Mouse (Mus musculus): Measurements from ENCODE around the gene Slc12a6. TPM values are rescaled to one million over a fixed set of nuclear protein-coding genes. Genes with fewer than 3 reads are reported as not detected.

Gene Slc12a6
- polyA plus RNA-seq, 1 experiment from 2014 or later = 16.5 TPM

DNA sequence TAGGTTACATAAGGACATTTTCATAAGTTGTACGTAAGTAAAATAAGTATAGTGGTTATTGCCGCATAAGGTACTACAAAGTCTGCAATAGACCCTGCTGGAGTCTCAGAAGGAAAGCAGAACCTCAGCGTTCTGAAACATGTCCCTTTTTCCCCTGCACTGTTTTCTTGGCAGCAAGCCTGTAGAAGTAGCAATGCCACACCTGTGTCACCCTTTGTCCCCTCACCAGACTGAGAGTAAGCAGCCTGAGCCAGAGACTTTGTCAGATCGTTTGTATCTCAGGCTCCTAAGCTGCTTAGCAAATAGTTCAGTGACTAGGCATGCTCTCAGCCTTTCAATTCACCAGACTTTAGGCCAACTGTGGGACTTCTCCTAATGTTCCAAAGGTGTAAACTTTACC lies 21.4 kb downstream of the Slc12a6 start:
- Histone ChIP-seq H3K36me3 (ENCODE audit: control insufficient read depth, insufficient read depth, low read length) (no peaks in the 10 kb centered on the region), H3K9me3 (ENCODE audit: control insufficient read depth, low read length) (no peaks in the 10 kb centered on the region), H3K4me2 (ENCODE audit: low read depth, low read length) (no peak overlapping the region), H3K27me3 (replicated peaks; ENCODE audit: control insufficient read depth, insufficient read depth, low read length) (no peaks in the 10 kb centered on the region), H3K4me1 (ENCODE audit: control insufficient read depth, insufficient read depth, low read length) (peaks cover 7% of the 10 kb centered on the region), H3K4me3 (ENCODE audit: low read depth, low read length) (no peak overlapping the region), H3K27ac (replicated peaks; ENCODE audit: low read depth, low read length) (no peak overlapping the region), H3K9ac (ENCODE audit: low read depth, low read length) (no peak overlapping the region)
- ATAC-seq (ENCODE audit: low read depth) = peak; percentile 61; the same call in 1 of the 2 replicates
- 63% methylated on average over 4 of the region's 4 CpGs for WGBS
- peak; percentile 48 for DNase-seq (ENCODE audit: low spot score)

DNA sequence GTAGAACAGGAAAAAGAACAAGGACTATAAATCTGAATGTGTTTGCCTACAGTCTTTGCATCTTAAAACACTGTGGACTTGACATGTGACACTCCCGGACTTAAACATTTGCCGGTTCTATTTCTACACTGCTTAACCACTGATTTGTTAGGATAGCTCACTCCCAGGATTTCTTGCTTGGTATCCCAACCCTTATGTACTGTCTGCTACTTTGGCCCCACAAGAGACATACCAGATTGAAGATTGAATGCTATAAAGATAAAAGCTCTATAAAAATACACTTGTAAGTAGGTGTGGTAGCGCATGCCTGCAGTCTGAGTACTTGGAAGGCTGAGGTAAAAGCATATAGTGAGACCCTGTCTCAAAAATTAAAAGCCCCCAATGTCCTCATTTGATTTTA lies 23.9 kb downstream of the Slc12a6 start:
- no peak for ATAC-seq (ENCODE audit: low read depth)
- Histone ChIP-seq H3K27ac (replicated peaks; ENCODE audit: low read depth, low read length) (no peak overlapping the region), H3K27me3 (replicated peaks; ENCODE audit: control insufficient read depth, insufficient read depth, low read length) (no peaks in the 10 kb centered on the region), H3K36me3 (ENCODE audit: control insufficient read depth, insufficient read depth, low read length) (no peaks in the 10 kb centered on the region), H3K4me1 (ENCODE audit: control insufficient read depth, insufficient read depth, low read length) (no peaks in the 10 kb centered on the region; the same call in 1 of the 2 replicates), H3K9me3 (ENCODE audit: control insufficient read depth, low read length) (no peaks in the 10 kb centered on the region), H3K4me2 (ENCODE audit: low read depth, low read length) (no peak overlapping the region), H3K4me3 (ENCODE audit: low read depth, low read length) (no peak overlapping the region), H3K9ac (ENCODE audit: low read depth, low read length) (no peak overlapping the region)
- WGBS = 83% methylated on average over 3 of the region's 3 CpGs
- DNase-seq (ENCODE audit: low spot score) = no peak

DNA sequence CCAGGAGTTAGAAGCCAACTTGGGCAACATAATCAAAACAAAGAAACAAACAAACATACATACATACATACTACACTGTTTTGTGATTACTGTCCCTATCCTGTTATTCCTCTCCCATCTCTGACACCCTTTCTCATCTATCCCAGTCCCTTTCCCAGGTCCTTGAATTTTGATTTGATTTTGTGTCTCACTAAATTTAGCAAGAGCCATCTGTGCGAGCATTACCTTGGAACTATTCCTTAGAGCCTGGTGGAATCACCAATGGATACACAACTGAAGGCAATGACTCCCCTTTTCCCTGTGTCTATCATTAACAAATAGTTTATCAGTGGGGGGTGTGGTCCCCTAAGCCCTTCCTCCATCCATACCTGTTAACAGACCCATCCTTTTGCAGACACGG lies 27.2 kb downstream of the Slc12a6 start:
- H3K9ac ChIP-seq (ENCODE audit: low read depth, low read length) = no peak overlapping the region
- no peak overlapping the region for H3K27ac ChIP-seq (replicated peaks; ENCODE audit: low read depth, low read length)
- 83% methylated on average over 2 of the region's 2 CpGs for WGBS
- no peak overlapping the region for H3K4me3 ChIP-seq (ENCODE audit: low read depth, low read length)
- no peaks in the 10 kb centered on the region for H3K4me1 ChIP-seq (ENCODE audit: control insufficient read depth, insufficient read depth, low read length)
- no peaks in the 10 kb centered on the region for H3K36me3 ChIP-seq (ENCODE audit: control insufficient read depth, insufficient read depth, low read length)
- DNase-seq (ENCODE audit: low spot score) (no peak), ATAC-seq (ENCODE audit: low read depth) (no peak)
- H3K4me2 ChIP-seq (ENCODE audit: low read depth, low read length) = no peak overlapping the region
- H3K27me3 ChIP-seq (replicated peaks; ENCODE audit: control insufficient read depth, insufficient read depth, low read length) = no peaks in the 10 kb centered on the region
- H3K9me3 ChIP-seq (ENCODE audit: control insufficient read depth, low read length) = no peaks in the 10 kb centered on the region

DNA sequence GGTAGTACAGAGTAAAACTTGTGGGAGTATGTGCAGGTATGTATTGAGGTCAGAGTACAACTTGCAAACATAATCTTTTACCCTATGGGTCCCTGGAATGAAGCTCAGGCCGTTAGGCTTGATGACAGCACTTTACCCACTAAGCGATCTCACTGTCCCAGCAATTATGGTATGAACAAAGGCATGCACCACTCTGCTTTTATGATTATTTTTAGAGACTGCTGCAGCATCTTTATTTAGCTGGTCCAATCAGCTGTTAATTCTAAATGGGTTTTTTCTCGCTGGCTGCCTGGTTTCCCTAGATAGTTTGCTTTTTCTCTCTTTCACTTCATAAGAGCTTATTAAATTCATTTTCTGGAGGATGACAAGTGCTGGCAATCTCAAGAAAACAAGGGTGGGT lies 30.6 kb downstream of the Slc12a6 start:
- no peaks in the 10 kb centered on the region for H3K27me3 ChIP-seq (replicated peaks; ENCODE audit: control insufficient read depth, insufficient read depth, low read length)
- no peak overlapping the region for H3K4me3 ChIP-seq (ENCODE audit: low read depth, low read length)
- no peak for ATAC-seq (ENCODE audit: low read depth)
- H3K9ac ChIP-seq (ENCODE audit: low read depth, low read length) = no peak overlapping the region
- H3K36me3 ChIP-seq (ENCODE audit: control insufficient read depth, insufficient read depth, low read length) = no peaks in the 10 kb centered on the region
- H3K9me3 ChIP-seq (ENCODE audit: control insufficient read depth, low read length) = no peaks in the 10 kb centered on the region
- H3K27ac ChIP-seq (replicated peaks; ENCODE audit: low read depth, low read length) = no peak overlapping the region
- H3K4me1 ChIP-seq (ENCODE audit: control insufficient read depth, insufficient read depth, low read length) = no peaks in the 10 kb centered on the region
- WGBS = 79% methylated on average over 3 of the region's 3 CpGs
- no peak for DNase-seq (ENCODE audit: low spot score)
- H3K4me2 ChIP-seq (ENCODE audit: low read depth, low read length) = no peak overlapping the region

DNA sequence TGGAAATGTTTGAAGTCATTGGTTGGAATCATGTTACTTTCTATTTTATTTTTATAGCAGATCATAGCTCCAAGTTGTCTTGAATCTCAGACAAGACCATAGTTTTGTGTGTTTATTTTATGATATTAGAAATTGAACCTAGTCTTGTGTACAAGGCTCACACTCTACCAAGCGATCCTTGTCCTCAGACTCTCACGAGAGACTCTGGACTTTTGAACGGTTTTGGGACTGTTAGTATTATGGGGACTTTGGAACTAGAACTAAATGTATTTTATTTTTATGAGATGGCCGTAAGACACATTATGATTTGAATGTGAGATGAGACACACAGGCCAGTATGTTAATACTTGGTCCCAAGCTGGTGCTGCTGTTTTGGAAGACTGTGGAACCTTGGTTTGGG lies 32.6 kb downstream of the Slc12a6 start:
- ATAC-seq (ENCODE audit: low read depth) (no peak), DNase-seq (ENCODE audit: low spot score) (no peak)
- no peak overlapping the region for H3K4me3 ChIP-seq (ENCODE audit: low read depth, low read length)
- no peak overlapping the region for H3K4me2 ChIP-seq (ENCODE audit: low read depth, low read length)
- no peak overlapping the region for H3K9ac ChIP-seq (ENCODE audit: low read depth, low read length)
- WGBS = 90% methylated on average over 4 of the region's 4 CpGs
- H3K9me3 ChIP-seq (ENCODE audit: control insufficient read depth, low read length) = no peaks in the 10 kb centered on the region
- no peaks in the 10 kb centered on the region for H3K36me3 ChIP-seq (ENCODE audit: control insufficient read depth, insufficient read depth, low read length)
- H3K4me1 ChIP-seq (ENCODE audit: control insufficient read depth, insufficient read depth, low read length) = no peaks in the 10 kb centered on the region
- H3K27ac ChIP-seq (replicated peaks; ENCODE audit: low read depth, low read length) = no peak overlapping the region
- no peaks in the 10 kb centered on the region for H3K27me3 ChIP-seq (replicated peaks; ENCODE audit: control insufficient read depth, insufficient read depth, low read length)

DNA sequence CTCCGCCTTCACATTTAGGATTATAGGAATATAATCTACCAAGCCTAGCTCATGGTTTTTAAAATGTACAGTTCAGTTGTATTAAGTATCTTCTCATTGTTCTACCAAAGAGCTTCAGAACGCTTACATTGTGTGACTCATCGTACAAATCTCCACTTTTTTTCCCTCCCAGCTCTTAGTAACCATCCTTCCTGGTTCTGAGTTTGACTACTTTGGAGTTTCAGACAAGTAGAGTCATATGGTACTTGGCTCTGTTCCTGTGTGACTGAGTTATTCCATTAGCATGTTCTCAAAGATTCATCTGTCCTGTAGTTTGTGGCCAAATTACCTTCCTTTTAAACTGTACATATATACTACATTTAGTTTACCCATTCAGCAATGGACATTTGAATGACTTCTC lies 43.0 kb downstream of the Slc12a6 start:
- Histone ChIP-seq H3K9me3 (ENCODE audit: control insufficient read depth, low read length) (no peaks in the 10 kb centered on the region), H3K4me2 (ENCODE audit: low read depth, low read length) (no peak overlapping the region), H3K27me3 (replicated peaks; ENCODE audit: control insufficient read depth, insufficient read depth, low read length) (no peaks in the 10 kb centered on the region), H3K27ac (replicated peaks; ENCODE audit: low read depth, low read length) (no peak overlapping the region), H3K4me3 (ENCODE audit: low read depth, low read length) (no peak overlapping the region), H3K4me1 (ENCODE audit: control insufficient read depth, insufficient read depth, low read length) (no peaks in the 10 kb centered on the region), H3K9ac (ENCODE audit: low read depth, low read length) (no peak overlapping the region), H3K36me3 (ENCODE audit: control insufficient read depth, insufficient read depth, low read length) (no peaks in the 10 kb centered on the region)
- ATAC-seq (ENCODE audit: low read depth) (no peak), DNase-seq (ENCODE audit: low spot score) (no peak)
- WGBS = 85% methylated on average over 3 of the region's 3 CpGs

DNA sequence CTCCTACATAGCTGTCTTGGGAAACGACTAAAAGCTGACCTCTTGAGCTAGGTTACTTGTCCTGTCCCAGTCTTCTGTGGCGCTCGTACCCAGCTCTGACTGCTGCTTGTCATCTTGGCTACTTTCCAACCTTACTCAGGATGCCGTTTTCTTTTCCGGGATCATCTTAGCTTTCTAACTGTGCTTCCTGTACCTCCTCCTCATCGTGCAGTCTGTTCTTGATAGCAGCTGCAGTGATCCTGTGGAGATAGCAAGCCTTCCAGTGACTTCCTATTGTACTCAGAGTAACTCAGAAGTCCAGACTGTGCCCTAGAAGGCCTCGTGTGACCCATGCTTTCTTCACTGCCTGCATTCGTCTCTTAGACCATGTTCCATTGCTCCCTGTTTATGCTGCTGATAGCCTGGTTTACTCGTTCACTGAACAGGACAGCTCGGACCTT lies 43.6 kb downstream of the Slc12a6 start:
- Histone ChIP-seq H3K4me2 (ENCODE audit: low read depth, low read length) (no peak overlapping the region), H3K9ac (ENCODE audit: low read depth, low read length) (no peak overlapping the region)

DNA sequence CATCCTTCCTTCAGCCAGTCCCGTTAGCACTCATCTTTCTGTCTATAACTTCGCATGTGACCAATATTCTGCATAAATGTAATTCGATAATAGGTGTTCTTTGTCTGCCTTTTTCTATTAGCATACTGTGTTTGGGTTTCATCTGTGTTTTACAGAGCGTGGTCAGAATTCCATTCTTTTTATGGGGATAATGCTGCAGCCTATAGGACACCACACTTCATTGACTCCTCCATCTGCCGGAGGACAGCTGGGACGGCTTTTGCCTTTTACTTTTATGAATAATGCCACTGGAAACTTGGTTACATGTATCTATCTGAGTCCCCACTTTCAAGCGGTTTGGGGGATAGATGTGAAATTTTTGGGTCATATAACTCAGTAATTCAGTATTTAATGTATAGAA lies 50.0 kb downstream of the Slc12a6 start:
- no peaks in the 10 kb centered on the region for H3K4me1 ChIP-seq (ENCODE audit: control insufficient read depth, insufficient read depth, low read length)
- ATAC-seq (ENCODE audit: low read depth) (no peak), DNase-seq (ENCODE audit: low spot score) (no peak)
- no peaks in the 10 kb centered on the region for H3K36me3 ChIP-seq (ENCODE audit: control insufficient read depth, insufficient read depth, low read length)
- H3K4me2 ChIP-seq (ENCODE audit: low read depth, low read length) = no peak overlapping the region
- H3K4me3 ChIP-seq (ENCODE audit: low read depth, low read length) = no peak overlapping the region
- no peak overlapping the region for H3K9ac ChIP-seq (ENCODE audit: low read depth, low read length)
- H3K27me3 ChIP-seq (replicated peaks; ENCODE audit: control insufficient read depth, insufficient read depth, low read length) = no peaks in the 10 kb centered on the region
- 80% methylated on average over 7 of the region's 7 CpGs for WGBS
- no peaks in the 10 kb centered on the region for H3K9me3 ChIP-seq (ENCODE audit: control insufficient read depth, low read length)
- H3K27ac ChIP-seq (replicated peaks; ENCODE audit: low read depth, low read length) = no peak overlapping the region

More for the DNA sequence above, 43.6 kb downstream of the Slc12a6 start:
- no peaks in the 10 kb centered on the region for H3K36me3 ChIP-seq (ENCODE audit: control insufficient read depth, insufficient read depth, low read length)
- no peaks in the 10 kb centered on the region for H3K4me1 ChIP-seq (ENCODE audit: control insufficient read depth, insufficient read depth, low read length)
- ATAC-seq (ENCODE audit: low read depth) (no peak), DNase-seq (ENCODE audit: low spot score) (no peak)
- WGBS = 64% methylated on average over 10 of the region's 10 CpGs
- no peaks in the 10 kb centered on the region for H3K9me3 ChIP-seq (ENCODE audit: control insufficient read depth, low read length)
- no peak overlapping the region for H3K27ac ChIP-seq (replicated peaks; ENCODE audit: low read depth, low read length)
- no peak overlapping the region for H3K4me3 ChIP-seq (ENCODE audit: low read depth, low read length)
- no peaks in the 10 kb centered on the region for H3K27me3 ChIP-seq (replicated peaks; ENCODE audit: control insufficient read depth, insufficient read depth, low read length)

DNA sequence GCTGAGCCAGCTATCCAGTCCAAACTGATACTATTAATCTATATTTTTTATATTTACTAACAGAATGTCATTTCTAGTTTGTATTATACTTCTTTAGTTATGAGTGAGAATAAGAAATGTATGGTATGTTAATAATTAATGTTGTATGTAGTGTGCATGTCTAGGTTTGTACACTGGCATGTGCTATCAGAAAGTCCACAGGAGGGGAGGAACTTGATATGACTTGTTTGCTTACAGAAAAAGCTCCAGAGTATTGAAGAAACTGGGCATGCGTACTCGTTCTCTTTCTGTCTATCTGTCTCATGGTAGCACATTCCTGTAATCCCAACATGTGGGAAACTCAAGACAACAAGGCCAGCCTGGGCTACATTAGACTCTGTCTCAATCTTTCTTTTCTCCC lies 52.6 kb downstream of the Slc12a6 start:
- no peak for ATAC-seq (ENCODE audit: low read depth)
- no peak overlapping the region for H3K4me3 ChIP-seq (ENCODE audit: low read depth, low read length)
- no peak for DNase-seq (ENCODE audit: low spot score)
- no peak overlapping the region for H3K27ac ChIP-seq (replicated peaks; ENCODE audit: low read depth, low read length)
- no peaks in the 10 kb centered on the region for H3K4me1 ChIP-seq (ENCODE audit: control insufficient read depth, insufficient read depth, low read length)
- no peaks in the 10 kb centered on the region for H3K9me3 ChIP-seq (ENCODE audit: control insufficient read depth, low read length)
- no peak overlapping the region for H3K9ac ChIP-seq (ENCODE audit: low read depth, low read length)
- no peaks in the 10 kb centered on the region for H3K36me3 ChIP-seq (ENCODE audit: control insufficient read depth, insufficient read depth, low read length)
- H3K4me2 ChIP-seq (ENCODE audit: low read depth, low read length) = no peak overlapping the region
- no peaks in the 10 kb centered on the region for H3K27me3 ChIP-seq (replicated peaks; ENCODE audit: control insufficient read depth, insufficient read depth, low read length)
- WGBS = 85% methylated on average over 2 of the region's 2 CpGs

All from embryonic facial prominence, embryonic 14.5 days (tissue).